Mouse (Mus musculus): ENCODE results near the gene Cpvl. TPM values are rescaled to one million over a fixed set of nuclear protein-coding genes. Genes with fewer than 3 reads are reported as not detected.

Gene Cpvl
- total RNA-seq, 2 experiments from 2014 or later = not detected

- ATAC-seq (replicated peaks; ENCODE audit: low FRiP score, poor library complexity, severe bottlenecking) = no peak
Observed at GRCm38 (mm10) chr6:53901741-53902140, 76.7 kb downstream of the Cpvl start.

- ATAC-seq (replicated peaks; ENCODE audit: low FRiP score, poor library complexity, severe bottlenecking) = no peak
Observed at GRCm38 (mm10) chr6:53897872-53898464, 80.5 kb downstream of the Cpvl start.

GRCm38 (mm10) chr6:53897126-53897525, 81.3 kb downstream of the Cpvl start:
- ATAC-seq (replicated peaks; ENCODE audit: low FRiP score, poor library complexity, severe bottlenecking) = no peak

GRCm38 (mm10) chr6:53893731-53894130, 84.7 kb downstream of the Cpvl start:
- ATAC-seq (replicated peaks; ENCODE audit: low FRiP score, poor library complexity, severe bottlenecking) = no peak

- no peak for ATAC-seq (replicated peaks; ENCODE audit: low FRiP score, poor library complexity, severe bottlenecking)
Observed at GRCm38 (mm10) chr6:53891109-53891508, 87.4 kb downstream of the Cpvl start.

GRCm38 (mm10) chr6:53884931-53885330, 93.5 kb downstream of the Cpvl start:
- ATAC-seq (replicated peaks; ENCODE audit: low FRiP score, poor library complexity, severe bottlenecking) = no peak

GRCm38 (mm10) chr6:53884496-53884895, 94.0 kb downstream of the Cpvl start:
- ATAC-seq (replicated peaks; ENCODE audit: low FRiP score, poor library complexity, severe bottlenecking) = no peak

- no peak for ATAC-seq (replicated peaks; ENCODE audit: low FRiP score, poor library complexity, severe bottlenecking)
Observed at GRCm38 (mm10) chr6:53883405-53883804, 95.1 kb downstream of the Cpvl start.

- no peak for ATAC-seq (replicated peaks; ENCODE audit: low FRiP score, poor library complexity, severe bottlenecking)
Observed at GRCm38 (mm10) chr6:53881623-53882022, 96.8 kb downstream of the Cpvl start.

- no peak for ATAC-seq (replicated peaks; ENCODE audit: low FRiP score, poor library complexity, severe bottlenecking)
Observed at GRCm38 (mm10) chr6:53881235-53881606, 97.2 kb downstream of the Cpvl start.

GRCm38 (mm10) chr6:53880530-53881234, 97.8 kb downstream of the Cpvl start:
- no peak for ATAC-seq (replicated peaks; ENCODE audit: low FRiP score, poor library complexity, severe bottlenecking)

- ATAC-seq (replicated peaks; ENCODE audit: low FRiP score, poor library complexity, severe bottlenecking) = no peak
Observed at GRCm38 (mm10) chr6:53879567-53879966, 98.9 kb downstream of the Cpvl start.

GRCm38 (mm10) chr6:53874881-53875429, 103.5 kb downstream of the Cpvl start:
- ATAC-seq (replicated peaks; ENCODE audit: low FRiP score, poor library complexity, severe bottlenecking) = no peak

- no peak for ATAC-seq (replicated peaks; ENCODE audit: low FRiP score, poor library complexity, severe bottlenecking)
Observed at GRCm38 (mm10) chr6:53871903-53872302, 106.6 kb downstream of the Cpvl start.

GRCm38 (mm10) chr6:53863011-53863410, 115.5 kb downstream of the Cpvl start:
- ATAC-seq (replicated peaks; ENCODE audit: low FRiP score, poor library complexity, severe bottlenecking) = no peak

- ATAC-seq (replicated peaks; ENCODE audit: low FRiP score, poor library complexity, severe bottlenecking) = no peak
Observed at GRCm38 (mm10) chr6:53859106-53859505, 119.4 kb downstream of the Cpvl start.

- no peak for ATAC-seq (replicated peaks; ENCODE audit: low FRiP score, poor library complexity, severe bottlenecking)
Observed at GRCm38 (mm10) chr6:53857822-53858221, 120.6 kb downstream of the Cpvl start.

GRCm38 (mm10) chr6:53856775-53857174, 121.7 kb downstream of the Cpvl start:
- no peak for ATAC-seq (replicated peaks; ENCODE audit: low FRiP score, poor library complexity, severe bottlenecking)

GRCm38 (mm10) chr6:53854971-53855856, 123.3 kb downstream of the Cpvl start:
- no peak for ATAC-seq (replicated peaks; ENCODE audit: low FRiP score, poor library complexity, severe bottlenecking)

GRCm38 (mm10) chr6:53854226-53854625, 124.2 kb downstream of the Cpvl start:
- ATAC-seq (replicated peaks; ENCODE audit: low FRiP score, poor library complexity, severe bottlenecking) = no peak

All from erythroblast, adult 5-6 weeks (primary cell).